Mouse (Mus musculus): ENCODE measurements at regions not wholly inside any gene's neighbourhood (a gene's known extent, or its start where the extent isn't known, plus 50 kb on each side); places are given as distances from the start of the nearest gene placed in this dataset.
A peak's percentile ranks its signal among the peaks of the same experiment; 100 is the strongest.

DNA sequence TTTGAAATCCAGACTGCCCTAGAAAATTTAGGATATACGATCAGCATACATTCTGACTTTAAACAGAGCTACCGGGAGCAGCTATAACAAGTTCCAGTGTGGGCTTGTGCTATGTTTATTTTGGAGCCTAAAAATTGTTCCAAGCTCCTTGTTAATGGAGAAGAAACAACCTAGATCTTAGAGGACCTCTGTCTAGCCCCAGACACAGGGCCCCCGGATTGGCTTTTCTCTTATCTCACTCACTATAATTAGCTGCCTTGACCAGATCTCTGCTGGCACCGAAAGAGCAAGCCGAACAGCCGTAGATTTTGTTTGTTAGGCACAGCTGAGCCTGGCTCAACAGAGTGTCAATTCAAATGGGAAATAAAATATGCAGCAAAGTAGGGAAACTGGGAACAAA is 50.1 kb upstream of the Herpud2 start:
- DNase-seq = peak; percentile 77
